Mouse (Mus musculus): ENCODE data around the gene Sstr3.
A peak's percentile ranks its signal among the peaks of the same experiment; 100 is the strongest.

The Sstr3 gene

DNA sequence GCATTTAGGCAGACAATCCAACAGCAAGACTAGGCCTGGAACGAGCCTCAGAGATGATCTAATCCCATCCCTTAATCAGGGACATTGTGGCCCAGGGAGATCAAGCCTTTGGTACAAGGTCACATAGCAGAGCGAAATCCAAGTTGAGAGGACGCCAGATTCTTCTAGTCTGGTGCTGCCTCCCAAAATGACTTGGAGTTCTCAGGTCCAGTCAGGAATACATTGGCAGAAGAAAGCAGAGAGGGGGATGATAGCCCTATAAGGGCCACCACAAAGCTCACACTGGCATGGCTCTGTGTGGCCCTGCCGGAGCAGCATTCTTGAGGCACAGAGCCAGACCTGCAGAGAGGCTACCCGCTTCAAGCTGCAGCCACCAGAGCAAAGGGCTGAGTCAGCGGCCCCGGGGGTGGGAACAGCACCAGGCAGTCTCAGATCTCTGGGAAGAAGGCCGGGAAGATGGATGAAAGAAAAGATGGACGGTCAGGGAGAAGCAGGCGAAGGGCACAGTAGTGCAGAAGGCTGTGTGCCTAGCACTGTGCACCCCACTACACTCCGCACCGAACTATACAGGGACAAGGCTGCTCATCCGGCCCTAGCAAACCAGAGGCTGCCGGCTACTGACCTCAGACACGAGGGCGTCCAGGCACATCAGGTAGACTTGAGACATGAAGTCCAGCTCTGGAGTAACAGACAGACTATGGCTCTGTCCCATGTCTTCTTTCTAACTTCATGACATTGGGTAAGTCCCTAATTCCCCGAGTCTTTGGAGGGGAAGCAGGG, 13.6 kb downstream of the Sstr3 start, which contains the start of gene C1qtnf6:
C1qtnf6 (minus strand) TSS at position 746 of the 780 bp plus-strand sequence.
- DNase-seq (ENCODE audit: low spot score) = peak; percentile 85

- no peak for DNase-seq (ENCODE audit: low spot score)
These were observed 14.3 kb downstream of the Sstr3 start for GRCm38 (mm10) chr15:78530141-78530540.

- DNase-seq (ENCODE audit: low spot score) = peak; percentile 63
These were observed 15.0 kb downstream of the Sstr3 start for GRCm38 (mm10) chr15:78529428-78529990.

- no peak for DNase-seq (ENCODE audit: low spot score)
These were observed 15.6 kb downstream of the Sstr3 start for GRCm38 (mm10) chr15:78528726-78529411.

DNA sequence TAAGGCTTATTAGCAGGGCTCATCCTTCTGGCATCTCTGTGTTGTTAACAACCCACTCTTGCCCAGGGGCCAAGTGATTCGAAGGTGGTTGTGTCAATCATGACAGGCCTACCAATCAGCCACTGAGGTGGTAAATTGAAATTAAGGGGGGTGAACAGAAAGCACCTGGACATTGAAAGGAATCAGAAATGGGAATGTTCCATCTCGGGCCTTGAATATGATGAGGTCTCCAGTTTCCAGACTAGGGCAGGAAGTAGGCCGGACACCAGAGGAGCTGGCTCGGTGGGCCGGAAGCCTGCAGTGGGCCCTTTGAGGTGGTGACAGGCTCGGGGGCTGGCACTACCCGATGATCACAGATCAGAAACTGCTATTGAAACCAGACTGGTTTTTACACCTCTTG, 16.5 kb downstream of the Sstr3 start:
- DNase-seq (ENCODE audit: low spot score) = no peak

DNA sequence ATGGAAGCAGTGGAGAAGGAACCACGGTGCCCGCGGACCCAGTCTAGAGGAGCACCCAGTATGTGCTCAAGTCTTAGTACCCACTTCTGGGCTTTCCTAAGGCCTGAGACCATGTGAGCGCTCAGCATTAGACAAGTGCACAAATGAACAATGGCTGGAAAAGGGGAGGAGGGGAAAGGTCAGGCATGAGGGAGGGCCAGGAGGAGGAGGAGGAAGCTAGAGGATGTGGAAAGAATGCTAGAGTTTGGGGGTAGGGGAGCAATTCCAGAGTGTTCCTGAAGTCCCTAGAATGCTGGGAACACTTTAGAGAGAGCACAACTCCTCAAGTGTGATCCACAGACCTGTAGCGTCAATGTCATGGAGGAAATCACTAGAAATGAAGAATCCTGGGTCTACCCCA, 20.3 kb downstream of the Sstr3 start:
- no peak for DNase-seq (ENCODE audit: low spot score)

- no peak for DNase-seq (ENCODE audit: low spot score)
These were observed 22.6 kb downstream of the Sstr3 start for GRCm38 (mm10) chr15:78521892-78522291.

DNA sequence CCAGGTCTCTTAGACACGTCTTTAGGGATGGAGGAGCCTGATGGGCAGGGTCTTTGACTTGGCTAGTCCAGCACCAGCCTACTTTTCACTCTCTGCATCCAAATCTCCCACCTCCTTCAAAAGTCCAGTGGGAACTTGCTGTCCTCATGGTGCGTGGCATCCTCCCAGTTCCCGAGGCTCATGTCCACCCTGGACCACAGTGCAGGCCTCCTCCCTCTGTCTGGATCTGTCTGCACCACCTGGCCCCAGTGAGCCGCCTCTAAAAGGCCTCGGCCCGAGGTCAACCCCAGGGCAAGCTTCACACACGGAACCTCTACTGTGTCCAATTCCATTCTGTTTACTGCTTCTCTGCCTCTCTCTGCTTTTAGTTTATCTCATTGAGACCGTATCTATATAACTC, 23.2 kb downstream of the Sstr3 start:
- DNase-seq (ENCODE audit: low spot score) = no peak

DNA sequence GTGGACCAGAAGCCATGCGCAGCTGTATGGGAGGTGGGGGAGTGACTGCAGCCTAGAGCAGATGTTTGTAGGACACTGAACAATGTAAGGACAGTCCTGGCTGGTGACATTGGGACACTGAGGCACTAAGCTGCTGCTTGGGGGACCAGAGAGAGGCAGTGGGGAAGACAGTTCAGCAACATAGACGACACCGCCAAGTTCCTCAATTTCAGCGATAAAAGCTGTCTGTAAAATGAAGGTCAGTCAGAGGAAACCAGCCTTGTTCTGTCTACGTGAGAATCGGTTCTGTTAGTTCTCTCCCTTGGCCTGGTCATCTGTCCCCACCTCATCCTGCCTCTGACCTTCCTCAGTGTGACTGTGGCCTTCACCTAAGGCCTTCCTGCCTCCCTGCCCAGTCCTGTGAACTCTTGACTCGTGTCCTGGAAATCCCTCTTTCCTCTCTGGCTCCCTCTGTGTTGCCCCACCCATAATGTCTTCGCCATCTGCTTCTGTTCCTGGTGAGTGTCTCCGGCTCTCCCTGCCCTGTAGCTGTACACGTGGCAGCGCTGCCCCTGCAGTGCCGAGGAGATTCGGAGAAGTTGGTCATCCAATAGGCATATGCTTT, 24.3 kb downstream of the Sstr3 start:
- DNase-seq (ENCODE audit: low spot score) = no peak

DNA sequence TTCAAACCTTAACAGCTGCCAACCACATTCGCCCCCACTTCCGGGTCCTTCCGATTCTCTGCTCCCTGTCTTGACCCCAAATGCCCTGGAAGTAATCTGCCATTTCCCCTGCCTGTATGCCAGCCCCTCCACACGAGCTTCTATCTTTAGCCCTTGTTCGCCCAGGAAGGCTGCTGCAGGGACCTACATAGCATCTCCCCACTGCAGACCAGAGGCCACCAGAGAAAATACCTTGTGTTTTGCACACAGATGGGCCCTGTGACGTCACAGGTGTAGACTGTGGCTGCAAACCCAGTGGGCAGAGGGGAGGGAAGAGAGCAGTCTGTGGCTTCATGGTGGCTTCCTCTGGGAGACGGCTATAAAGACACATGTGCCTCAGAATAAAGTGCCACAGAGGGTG, 26.3 kb downstream of the Sstr3 start:
- DNase-seq (ENCODE audit: low spot score) = no peak

- DNase-seq (ENCODE audit: low spot score) = no peak
These were observed 28.7 kb downstream of the Sstr3 start for GRCm38 (mm10) chr15:78515759-78516158.

GRCm38 (mm10) chr15:78514393-78515146, 29.9 kb downstream of the Sstr3 start:
- no peak for DNase-seq (ENCODE audit: low spot score)

DNA sequence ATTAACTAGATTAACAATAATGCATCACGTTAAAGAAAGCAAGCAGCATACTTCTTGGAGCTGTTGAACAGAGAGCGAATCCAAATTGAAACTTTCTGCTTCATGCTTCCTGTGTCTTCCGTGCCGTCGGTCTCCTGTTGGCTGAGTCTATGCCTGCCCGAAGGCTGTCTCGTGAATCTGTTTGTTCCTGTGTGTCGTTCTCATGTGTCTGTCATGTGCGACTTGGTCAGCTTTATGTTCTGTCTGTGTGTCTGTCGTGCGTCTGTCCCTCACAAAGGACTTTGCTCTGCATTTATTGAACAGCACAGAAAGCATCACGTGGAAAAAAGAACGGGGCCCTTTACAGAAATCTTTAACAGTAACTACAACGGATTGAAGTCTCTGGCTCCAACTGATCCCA, 31.5 kb downstream of the Sstr3 start:
- DNase-seq (ENCODE audit: low spot score) = no peak

GRCm38 (mm10) chr15:78511951-78512350, 32.5 kb downstream of the Sstr3 start:
- DNase-seq (ENCODE audit: low spot score) = no peak

DNA sequence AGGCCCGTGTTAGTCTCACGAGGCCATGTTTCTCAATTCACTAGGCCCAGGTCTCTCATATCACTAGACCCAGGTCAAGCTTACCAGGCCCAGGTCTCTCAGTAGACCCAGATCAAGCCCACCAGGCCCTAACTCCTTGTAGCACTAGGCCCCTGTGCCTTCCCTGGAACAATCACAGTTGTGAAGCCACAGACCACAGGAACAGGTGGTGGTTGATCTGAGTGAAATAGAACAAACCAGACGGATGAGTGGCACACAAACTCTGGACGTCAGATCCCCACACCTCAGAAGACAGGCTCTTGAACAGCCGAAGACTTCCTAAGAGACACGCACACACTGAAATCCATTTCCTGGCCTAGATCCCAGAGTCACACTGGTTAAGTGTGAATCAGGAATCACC, 33.7 kb downstream of the Sstr3 start:
- no peak for DNase-seq (ENCODE audit: low spot score)

- DNase-seq (ENCODE audit: low spot score) = no peak
These were observed 34.3 kb downstream of the Sstr3 start for GRCm38 (mm10) chr15:78510121-78510576.

DNA sequence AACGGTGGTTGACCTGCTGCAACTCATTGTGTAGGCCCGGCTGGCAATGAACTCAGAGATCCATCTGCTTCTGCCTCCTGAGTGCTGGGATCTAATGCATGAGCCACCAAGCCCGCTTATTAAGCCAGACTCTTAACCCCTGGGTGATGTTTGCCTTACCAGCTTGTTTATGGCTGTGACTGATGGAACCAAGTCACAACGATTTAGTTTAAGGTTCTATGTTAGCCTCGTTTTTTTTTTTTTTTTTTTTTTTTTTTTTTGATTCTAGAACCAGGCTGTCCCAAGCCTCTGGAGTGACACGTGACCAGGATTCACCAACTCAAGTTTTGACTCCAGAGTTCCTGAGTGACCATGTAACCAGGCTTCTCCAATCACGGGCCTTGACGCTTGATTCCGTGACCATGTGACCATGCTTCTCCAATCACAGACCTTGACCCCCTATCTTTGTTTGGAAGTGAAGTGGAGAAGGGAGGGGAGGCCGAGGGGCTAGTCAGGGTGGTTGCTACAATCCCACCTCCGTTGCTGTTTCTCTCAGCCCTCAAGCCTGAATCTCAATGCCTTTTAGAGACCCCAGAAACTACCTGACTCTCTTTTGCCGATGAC, 35.1 kb downstream of the Sstr3 start:
- no peak for DNase-seq (ENCODE audit: low spot score)

GRCm38 (mm10) chr15:78508443-78508842, 36.0 kb downstream of the Sstr3 start:
- DNase-seq (ENCODE audit: low spot score) = no peak

- no peak for DNase-seq (ENCODE audit: low spot score)
These were observed 38.9 kb downstream of the Sstr3 start for GRCm38 (mm10) chr15:78505541-78505940.

GRCm38 (mm10) chr15:78504816-78505215, 39.7 kb downstream of the Sstr3 start:
- DNase-seq (ENCODE audit: low spot score) = no peak

DNA sequence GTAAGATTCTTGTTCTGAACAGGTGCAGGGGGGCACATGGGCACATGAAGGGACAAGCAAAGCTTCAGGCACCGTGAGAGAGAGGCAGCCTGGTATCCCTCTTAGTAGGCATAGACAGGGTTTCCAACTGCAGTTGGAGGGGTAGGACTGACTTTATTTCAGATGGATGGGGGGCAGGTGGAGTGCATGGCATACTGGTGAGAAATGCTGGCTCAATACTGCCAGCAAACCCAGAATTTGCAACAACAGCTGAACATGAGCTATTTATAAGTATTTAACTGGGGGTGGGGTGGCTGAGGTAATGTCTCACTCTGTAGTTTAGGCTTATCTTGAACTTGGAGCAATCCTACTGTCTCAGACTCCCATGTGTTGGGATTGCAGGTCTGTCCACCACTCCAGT, 40.5 kb downstream of the Sstr3 start:
- no peak for DNase-seq (ENCODE audit: low spot score)

Measured in testis, postnatal 14 days (tissue).